Mouse (Mus musculus) MEL (cell line): ENCODE results near the gene Nampt. TPM values are rescaled to one million over a fixed set of nuclear protein-coding genes. Genes with fewer than 3 reads are reported as not detected.

Experiments
- DNase-seq: peaks from one replicate; pipeline ENCODE4 v3.0.0; 2011; ENCODE audit warnings: low read depth, low spot score
- H3K27ac ChIP-seq: 2 replicates; pipeline ENCODE4 v1.5.1; 2012; ENCODE audit warnings: low read depth, mild to moderate bottlenecking, control low read depth, low read length, moderate library complexity; ENCODE audit not compliant: control insufficient read depth
- H3K27me3 ChIP-seq, 2 experiments: fragments of 150-350 bp in 1 of 2; sonication (generic) in 1 of 2; 2 replicates each; pipeline ENCODE4 v1.6.1; 2012; ENCODE audit warnings: low read length in 2 of 2, mild to moderate bottlenecking in 2 of 2, improper control_type of control experiment in 1 of 2, moderate library complexity in 1 of 2; ENCODE audit not compliant: insufficient read depth in 2 of 2, control insufficient read depth in 1 of 2
- H3K36me3 ChIP-seq, 2 experiments: 2 replicates each; pipeline ENCODE4 v1.6.1; 2012 to 2014; ENCODE audit warnings: low read length in 2 of 2, improper control_type of control experiment in 1 of 2, inconsistent platforms in 1 of 2, mild to moderate bottlenecking in 1 of 2; ENCODE audit not compliant: insufficient read depth in 2 of 2, control insufficient read depth in 1 of 2
- H3K4me1 ChIP-seq, 2 experiments: fragments of 150-350 bp in 1 of 2; sonication (generic) in 1 of 2; 2 replicates each; pipeline ENCODE4 v1.6.1; 2012; ENCODE audit warnings: low read length in 2 of 2, improper control_type of control experiment in 1 of 2, mild to moderate bottlenecking in 1 of 2; ENCODE audit not compliant: insufficient read depth in 2 of 2, control insufficient read depth in 1 of 2
- H3K4me3 ChIP-seq, 2 experiments: fragments of 150-350 bp in 1 of 2; sonication (generic) in 1 of 2; 2 replicates each; pipeline ENCODE4 v1.5.1; 2012; ENCODE audit warnings: low read depth in 2 of 2, low read length in 2 of 2, mild to moderate bottlenecking in 2 of 2, moderate library complexity in 2 of 2, control low read depth in 1 of 2, improper control_type of control experiment in 1 of 2; ENCODE audit not compliant: control insufficient read depth in 1 of 2, insufficient read depth in 1 of 2
- H3K79me2 ChIP-seq: 2 replicates; pipeline ENCODE4 v1.6.1; 2012; ENCODE audit warnings: mild to moderate bottlenecking, low read length, moderate library complexity; ENCODE audit not compliant: control insufficient read depth, poor library complexity, insufficient read depth
- H3K9ac ChIP-seq: 2 replicates; pipeline ENCODE4 v1.6.1; 2012; ENCODE audit warnings: low read depth, mild to moderate bottlenecking, control low read depth, low read length, moderate library complexity; ENCODE audit not compliant: control insufficient read depth, poor library complexity, severe bottlenecking
- H3K9me3 ChIP-seq: fragments of 150-350 bp; sonication (generic); replicated peaks from 2 replicates; pipeline ENCODE4 v1.6.1; 2012; ENCODE audit warnings: mild to moderate bottlenecking, low read length, improper control_type of control experiment, moderate library complexity; ENCODE audit not compliant: insufficient read depth
- BHLHE40 ChIP-seq: IDR thresholded peaks from 2 replicates; pipeline ENCODE4 v1.6.1; 2012; ENCODE audit warnings: low read depth, mild to moderate bottlenecking, inconsistent platforms, low read length, improper control_type of control experiment, borderline replicate concordance
- E2F4 ChIP-seq: IDR thresholded peaks from 2 replicates; pipeline ENCODE4 v1.6.1; 2011; ENCODE audit warnings: low read depth, low read length, improper control_type of control experiment, borderline replicate concordance
- ELF1 ChIP-seq: IDR thresholded peaks from 2 replicates; pipeline ENCODE4 v1.6.1; 2014; ENCODE audit warnings: low read depth, mild to moderate bottlenecking, inconsistent platforms, low read length, improper control_type of control experiment, moderate library complexity
- EP300 ChIP-seq, 2 experiments: IDR thresholded peaks; 2 replicates each; pipeline ENCODE4 v1.6.1; 2011; ENCODE audit warnings: improper control_type of control experiment in 2 of 2, low read length in 2 of 2, low read depth in 1 of 2, mild to moderate bottlenecking in 1 of 2
- ETS1 ChIP-seq: IDR thresholded peaks from 2 replicates; pipeline ENCODE4 v1.6.1; 2012; ENCODE audit warnings: low read depth, mild to moderate bottlenecking, inconsistent platforms, low read length, improper control_type of control experiment, moderate library complexity
- GABPA ChIP-seq: IDR thresholded peaks from 2 replicates; pipeline ENCODE4 v1.6.1; 2012; ENCODE audit warnings: low read depth, mild to moderate bottlenecking, inconsistent platforms, low read length, improper control_type of control experiment, moderate library complexity
- JUND ChIP-seq: IDR thresholded peaks from 2 replicates; pipeline ENCODE4 v1.6.1; 2011; ENCODE audit warnings: low read depth, mild to moderate bottlenecking, improper control_type of control experiment, low read length
- KAT2A ChIP-seq: conservative IDR thresholded peaks from 2 replicates; pipeline ENCODE4 v1.6.1; 2012; ENCODE audit warnings: low read depth, low read length, improper control_type of control experiment, inconsistent platforms
- MAFK ChIP-seq: IDR thresholded peaks from 2 replicates; pipeline ENCODE4 v1.6.1; 2011; ENCODE audit warnings: low read depth, mild to moderate bottlenecking, low read length, improper control_type of control experiment, borderline replicate concordance
- MAX ChIP-seq: IDR thresholded peaks from 2 replicates; pipeline ENCODE4 v1.6.1; 2011; ENCODE audit warnings: low read length, improper control_type of control experiment
- MXI1 ChIP-seq: IDR thresholded peaks from 2 replicates; pipeline ENCODE4 v1.6.1; 2011; ENCODE audit warnings: mild to moderate bottlenecking, low read depth, low read length, improper control_type of control experiment
- MYC ChIP-seq: IDR thresholded peaks from 2 replicates; pipeline ENCODE4 v1.6.1; 2011; ENCODE audit warnings: low read depth, mild to moderate bottlenecking, low read length, improper control_type of control experiment, moderate library complexity
- NRF1 ChIP-seq: IDR thresholded peaks from 2 replicates; pipeline ENCODE4 v1.6.1; 2014; ENCODE audit warnings: low read depth, mild to moderate bottlenecking, inconsistent platforms, low read length, improper control_type of control experiment, moderate library complexity; ENCODE audit not compliant: poor library complexity, insufficient read depth, severe bottlenecking
- POLR2A ChIP-seq, 2 experiments: IDR thresholded peaks; 2 replicates each; pipeline ENCODE4 v1.6.1; 2011 to 2012; ENCODE audit warnings: low read length in 2 of 2, mild to moderate bottlenecking in 2 of 2, control low read depth in 1 of 2, improper control_type of control experiment in 1 of 2, low read depth in 1 of 2, moderate library complexity in 1 of 2; ENCODE audit not compliant: control insufficient read depth in 1 of 2, insufficient read depth in 1 of 2, poor library complexity in 1 of 2
- POLR2AphosphoS2 ChIP-seq: IDR thresholded peaks from 2 replicates; pipeline ENCODE4 v1.6.1; 2011; ENCODE audit warnings: low read length, improper control_type of control experiment
- POLR2AphosphoS5 ChIP-seq: IDR thresholded peaks from 2 replicates; pipeline ENCODE4 v1.6.1; 2012; ENCODE audit warnings: low read depth, borderline replicate concordance, mild to moderate bottlenecking, inconsistent platforms, low read length, moderate library complexity, mixed read lengths
- RAD21 ChIP-seq: IDR thresholded peaks from 2 replicates; pipeline ENCODE4 v1.6.1; 2011; ENCODE audit warnings: mild to moderate bottlenecking, low read depth, low read length, improper control_type of control experiment
- RCOR1 ChIP-seq: IDR thresholded peaks from 2 replicates; pipeline ENCODE4 v1.6.1; 2012; ENCODE audit warnings: low read depth, mild to moderate bottlenecking, inconsistent platforms, low read length, improper control_type of control experiment
- SIN3A ChIP-seq: IDR thresholded peaks from 2 replicates; pipeline ENCODE4 v1.6.1; 2012; ENCODE audit warnings: low read length, improper control_type of control experiment, inconsistent platforms
- SMC3 ChIP-seq: IDR thresholded peaks from 2 replicates; pipeline ENCODE4 v1.6.1; 2011; ENCODE audit warnings: low read depth, low read length, improper control_type of control experiment
- TAL1 ChIP-seq: IDR thresholded peaks from 2 replicates; pipeline ENCODE4 v1.6.1; 2012; ENCODE audit warnings: mild to moderate bottlenecking, inconsistent platforms, low read length, moderate library complexity, mixed read lengths
- TBP ChIP-seq: IDR thresholded peaks from 2 replicates; pipeline ENCODE4 v1.8.0; 2011; ENCODE audit warnings: low read depth, low read length, improper control_type of control experiment
- UBTF ChIP-seq: IDR thresholded peaks from 2 replicates; pipeline ENCODE4 v1.6.1; 2012; ENCODE audit warnings: low read depth, mild to moderate bottlenecking, inconsistent platforms, low read length, improper control_type of control experiment, moderate library complexity, borderline replicate concordance; ENCODE audit not compliant: insufficient read depth
- ZMIZ1 ChIP-seq: IDR thresholded peaks from 2 replicates; pipeline ENCODE4 v1.6.1; 2012; ENCODE audit warnings: low read depth, mild to moderate bottlenecking, inconsistent platforms, low read length, improper control_type of control experiment, moderate library complexity
- ZNF384 ChIP-seq: IDR thresholded peaks from 2 replicates; pipeline ENCODE4 v1.6.1; 2012; ENCODE audit warnings: low read depth, mild to moderate bottlenecking, inconsistent platforms, low read length, improper control_type of control experiment
- polyA plus RNA-seq, 2 experiments: library from polyadenylated mRNA; stranded (reverse) in 1 of 2; unstranded in 1 of 2; fragments of >175 nt in 1 of 2; fragments of >200 nt in 1 of 2; gene quantifications; 2 replicates each; pipeline versions ENCODE4 v1.2.1 to v1.2.4; 2012; ENCODE audit warnings: low replicate concordance in 2 of 2, low read depth in 1 of 2; ENCODE audit not compliant: insufficient read length in 2 of 2, insufficient read depth in 1 of 2, missing spikeins in 1 of 2
- total RNA-seq: library from RNA; depleted of rRNA; stranded (reverse); fragments of 300-350 nt; gene quantifications from 2 replicates; pipeline ENCODE4 v1.2.3, GENCODE M21; 2012

Gene Nampt
- total and polyA plus RNA-seq, 3 experiments = 23.0 to 74.6 (median 40.9) TPM

DNA sequence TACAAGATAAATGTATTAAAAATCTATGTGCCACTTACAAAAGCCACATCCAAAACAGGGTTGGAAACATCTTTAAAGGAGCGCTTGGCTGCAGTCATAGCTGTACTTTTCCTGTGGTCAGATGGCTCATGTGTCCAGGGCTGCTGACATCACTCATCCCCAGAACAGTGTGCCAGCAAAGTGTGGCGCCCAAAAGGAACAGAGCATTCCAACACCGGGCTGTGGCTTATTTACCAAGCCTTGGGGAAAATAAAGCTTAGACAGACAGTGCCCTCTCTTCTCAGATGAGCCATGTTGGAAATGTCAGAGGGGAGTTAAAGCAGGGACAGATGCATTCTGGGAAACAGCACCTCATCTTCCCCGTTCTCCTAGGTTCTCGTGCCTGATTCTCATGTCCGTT, 35.5 kb downstream of the Nampt start:
- Histone ChIP-seq H3K27me3 (no peaks in the 10 kb centered on the region), H3K79me2 (no peaks in the 10 kb centered on the region), H3K27ac (no peak overlapping the region), H3K36me3 (peaks cover 0 to 4% of the 10 kb centered on the region in 2 experiments; a peak in 2 of 4 replicates), H3K4me3 (no peak overlapping the region)
- DNase-seq = no peak
- TF ChIP-seq GABPA = no peak
- TF ChIP-seq POLR2A (IDR thresholded peaks at IDR 0.05; ENCODE audit: control insufficient read depth in 1 of 2, insufficient read depth in 1 of 2, low read depth in 1 of 2, low read length in 2 of 2, poor library complexity in 1 of 2) = no peak
- no peak for TF ChIP-seq KAT2A
- no peak for TF ChIP-seq SMC3
- TF ChIP-seq RAD21 = no peak
- TF ChIP-seq MAFK = no peak
- no peak for TF ChIP-seq MYC
- no peak for TF ChIP-seq ETS1
- no peak for TF ChIP-seq POLR2AphosphoS2
- TF ChIP-seq NRF1 = no peak
- TF ChIP-seq, all 39 proteins: peak for 0
- Histone ChIP-seq H3K9me3 (no peaks in the 10 kb centered on the region), H3K4me1 (peaks cover 0 to under 1% of the 10 kb centered on the region in 2 experiments; a peak in 1 of 4 replicates), H3K9ac (no peak overlapping the region)

DNA sequence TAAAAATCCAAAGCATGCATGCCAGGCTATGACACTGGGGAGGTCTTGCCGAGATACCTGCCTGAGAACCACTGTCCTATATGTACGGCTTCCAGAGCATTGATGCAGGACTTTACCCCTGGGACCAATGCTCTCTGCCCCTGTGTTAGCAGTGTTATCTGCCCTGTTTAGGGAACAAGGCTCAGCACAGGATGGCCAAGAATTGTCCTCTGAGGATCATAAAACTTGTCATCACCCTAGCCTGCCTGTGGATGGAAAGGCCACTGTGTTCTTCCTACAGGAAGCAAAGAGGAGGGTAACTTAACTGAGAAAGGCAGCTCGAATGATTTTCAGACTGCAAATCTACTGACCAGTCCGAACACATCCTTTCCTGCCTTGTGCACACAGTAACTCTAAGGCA, 36.1 kb downstream of the Nampt start:
- Histone ChIP-seq H3K9me3 (no peaks in the 10 kb centered on the region), H3K27me3 (no peaks in the 10 kb centered on the region), H3K36me3 (peaks cover 1 to 4% of the 10 kb centered on the region in 2 experiments), H3K27ac (no peak overlapping the region), H3K9ac (no peak overlapping the region), H3K4me3 (no peak overlapping the region), H3K79me2 (no peaks in the 10 kb centered on the region), H3K4me1 (peaks cover 0 to 5% of the 10 kb centered on the region in 2 experiments; a peak in 2 of 4 replicates)
- no peak for DNase-seq
- TF ChIP-seq ELF1 (no peak), EP300 (IDR thresholded peaks at IDR 0.05; ENCODE audit: low read depth in 1 of 2, low read length in 2 of 2) (no peak), RCOR1 (no peak), TAL1 (no peak), POLR2AphosphoS5 (no peak), SIN3A (no peak), MAX (no peak), MXI1 (no peak), ZNF384 (no peak), POLR2AphosphoS2 (no peak), JUND (no peak), MYC (no peak), E2F4 (no peak), TBP (no peak), UBTF (no peak), MAFK (no peak), BHLHE40 (no peak), POLR2A (IDR thresholded peaks at IDR 0.05; ENCODE audit: control insufficient read depth in 1 of 2, insufficient read depth in 1 of 2, low read depth in 1 of 2, low read length in 2 of 2, poor library complexity in 1 of 2) (no peak), ZMIZ1 (no peak)
